Mouse (Mus musculus): ENCODE results near the gene Abi1.

DNA sequence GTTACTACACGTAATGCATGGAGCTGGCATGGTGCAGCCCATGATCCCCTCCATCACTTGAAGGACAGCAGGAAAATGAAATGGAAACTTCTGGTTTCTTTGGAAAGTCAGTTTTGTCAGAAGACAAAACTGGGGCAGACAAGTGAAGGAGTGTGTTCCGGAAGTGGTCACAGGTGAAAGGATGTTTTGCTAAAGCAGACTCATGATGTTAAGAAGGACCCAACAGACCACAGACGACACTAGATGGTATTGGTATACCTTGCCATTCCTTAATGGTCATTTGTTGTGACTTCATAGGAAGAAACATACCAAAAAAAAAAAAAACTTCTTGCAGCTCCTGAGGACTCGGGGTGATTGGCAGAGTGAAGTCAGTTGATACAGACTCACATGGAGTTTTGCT lies 18.7 kb downstream of the Abi1 start:
- TF ChIP-seq POLR2A (IDR thresholded peaks at IDR 0.05; ENCODE audit: insufficient read length, low read depth) (no peak), CEBPB (IDR thresholded peaks at IDR 0.05; ENCODE audit: insufficient read depth, poor library complexity, severe bottlenecking) (no peak)
